Mouse (Mus musculus): ENCODE results near the gene Map3k3. TPM values are rescaled to one million over a fixed set of nuclear protein-coding genes. Genes with fewer than 3 reads are reported as not detected.
A peak's percentile ranks its signal among the peaks of the same experiment; 100 is the strongest.
"Not testable (repeated sequence)": the region's sequence is repeated elsewhere in the genome, so short reads cannot be mapped to it uniquely, and the experiment has no call there.

The Map3k3 gene
- total RNA-seq, 2 experiments from 2014 or later = 5.7 to 9.6 TPM

DNA sequence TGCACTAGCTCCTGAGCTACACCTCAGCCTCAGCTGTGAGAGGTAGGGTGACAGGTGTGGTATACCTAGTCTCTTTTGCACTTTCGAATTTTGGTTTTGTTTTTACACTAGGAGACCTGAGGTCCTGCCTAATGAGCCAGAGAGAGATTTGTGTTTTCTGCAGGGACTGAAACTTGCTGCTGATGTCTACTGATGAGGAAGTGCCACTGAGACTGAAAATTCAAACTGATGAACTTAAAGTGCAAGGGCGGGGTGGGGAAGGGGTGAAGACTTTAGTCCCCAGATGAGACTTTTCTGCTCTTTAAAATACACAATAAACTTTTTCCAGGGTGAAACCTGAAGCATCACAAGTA lies 96.0 kb downstream of the Map3k3 start:
- ATAC-seq (replicated peaks; ENCODE audit: low FRiP score, poor library complexity, severe bottlenecking) = no peak

DNA sequence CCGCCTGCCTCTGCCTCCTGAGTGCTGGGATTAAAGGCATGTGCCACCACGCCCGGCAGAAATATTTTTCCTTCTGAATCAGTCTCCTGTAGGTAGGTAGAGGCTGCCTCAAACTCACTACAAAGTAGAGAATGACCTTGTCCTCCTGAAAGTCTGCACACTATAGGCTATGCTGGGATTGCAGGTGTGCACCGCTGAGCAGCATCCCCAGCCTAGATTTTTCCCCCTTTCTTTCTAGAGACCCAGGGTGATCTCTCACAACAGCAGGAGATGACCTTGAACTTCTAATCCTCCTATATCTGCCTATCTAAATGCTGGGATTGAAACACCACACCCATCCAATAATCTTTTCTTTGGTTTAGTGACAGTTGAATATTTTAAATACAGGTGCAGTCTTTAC lies 102.9 kb downstream of the Map3k3 start:
- no peak for ATAC-seq (replicated peaks; ENCODE audit: low FRiP score, poor library complexity, severe bottlenecking)

DNA sequence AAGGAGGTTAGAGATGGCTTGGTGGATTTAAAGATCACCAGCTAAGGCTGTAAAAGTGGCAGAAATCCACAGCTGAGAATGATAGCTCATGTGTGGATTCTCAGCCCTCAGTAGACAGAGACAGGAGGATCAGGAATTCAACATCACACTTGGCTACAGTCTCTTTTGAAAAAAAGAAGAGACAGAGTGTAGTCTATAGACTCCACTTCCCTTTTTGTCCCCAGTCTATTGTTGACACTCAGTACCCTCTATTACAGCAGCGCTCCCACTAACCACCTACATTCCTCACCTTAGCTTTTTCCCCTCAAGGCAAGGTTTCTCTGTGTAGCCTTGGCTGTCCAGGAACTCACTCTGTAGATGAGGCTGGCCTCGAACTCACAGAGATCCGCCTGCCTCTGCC lies 107.3 kb downstream of the Map3k3 start:
- no peak for ATAC-seq (replicated peaks; ENCODE audit: low FRiP score, poor library complexity, severe bottlenecking)

DNA sequence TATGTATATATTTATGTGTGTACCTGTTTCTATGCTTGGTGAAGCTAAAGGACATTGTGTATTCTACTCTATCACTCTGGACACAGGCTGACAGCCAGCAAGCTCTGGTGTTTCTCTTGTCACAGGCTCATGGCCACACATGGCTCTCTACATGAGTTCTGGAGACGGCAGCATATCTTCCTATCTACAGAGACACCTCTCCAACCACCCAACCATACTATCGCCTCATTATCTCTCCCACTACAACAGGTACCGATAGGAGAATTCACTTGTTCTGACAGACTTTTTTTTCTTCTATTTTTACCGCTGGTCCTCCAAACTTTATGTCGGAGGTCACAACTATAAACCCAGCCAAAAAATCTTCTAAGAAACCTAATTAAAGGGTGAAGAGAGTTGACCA lies 107.8 kb downstream of the Map3k3 start:
- ATAC-seq (replicated peaks; ENCODE audit: low FRiP score, poor library complexity, severe bottlenecking) = no peak

DNA sequence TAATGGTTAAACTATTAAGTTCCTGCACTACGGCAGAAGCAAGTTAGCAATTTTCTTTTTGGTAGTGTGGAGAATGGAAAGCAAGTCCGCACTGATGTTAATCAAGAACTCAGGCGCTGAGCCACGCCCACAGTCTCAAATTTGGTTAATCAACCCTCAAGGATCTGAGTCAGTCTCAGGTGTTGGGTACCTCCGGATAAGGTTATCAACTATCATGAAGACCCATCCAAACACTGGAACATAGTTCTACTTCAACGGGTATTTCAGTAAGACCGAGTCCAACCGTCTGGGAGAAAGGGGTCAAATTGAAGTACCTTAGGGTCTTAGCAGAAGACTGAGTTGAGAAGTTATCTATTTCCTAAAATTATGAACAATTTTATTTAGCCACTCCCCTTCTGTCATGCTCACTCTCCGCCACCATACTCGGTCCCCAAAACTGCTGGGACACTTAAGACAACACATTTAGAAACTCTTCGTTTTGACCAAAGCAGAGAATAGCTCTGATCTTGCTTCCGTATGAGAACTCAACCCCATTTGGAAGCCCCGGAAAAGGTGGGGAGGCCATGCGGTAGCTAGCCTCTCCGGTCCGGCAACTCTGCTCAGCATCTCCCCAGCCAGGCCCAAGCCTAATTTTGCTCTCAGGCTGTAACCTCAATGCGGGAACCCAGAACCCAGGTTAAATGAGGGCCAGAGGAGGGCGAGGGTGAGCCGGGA lies 108.4 kb downstream of the Map3k3 start:
- ATAC-seq (replicated peaks; ENCODE audit: low FRiP score, poor library complexity, severe bottlenecking) = peak; percentile 60

DNA sequence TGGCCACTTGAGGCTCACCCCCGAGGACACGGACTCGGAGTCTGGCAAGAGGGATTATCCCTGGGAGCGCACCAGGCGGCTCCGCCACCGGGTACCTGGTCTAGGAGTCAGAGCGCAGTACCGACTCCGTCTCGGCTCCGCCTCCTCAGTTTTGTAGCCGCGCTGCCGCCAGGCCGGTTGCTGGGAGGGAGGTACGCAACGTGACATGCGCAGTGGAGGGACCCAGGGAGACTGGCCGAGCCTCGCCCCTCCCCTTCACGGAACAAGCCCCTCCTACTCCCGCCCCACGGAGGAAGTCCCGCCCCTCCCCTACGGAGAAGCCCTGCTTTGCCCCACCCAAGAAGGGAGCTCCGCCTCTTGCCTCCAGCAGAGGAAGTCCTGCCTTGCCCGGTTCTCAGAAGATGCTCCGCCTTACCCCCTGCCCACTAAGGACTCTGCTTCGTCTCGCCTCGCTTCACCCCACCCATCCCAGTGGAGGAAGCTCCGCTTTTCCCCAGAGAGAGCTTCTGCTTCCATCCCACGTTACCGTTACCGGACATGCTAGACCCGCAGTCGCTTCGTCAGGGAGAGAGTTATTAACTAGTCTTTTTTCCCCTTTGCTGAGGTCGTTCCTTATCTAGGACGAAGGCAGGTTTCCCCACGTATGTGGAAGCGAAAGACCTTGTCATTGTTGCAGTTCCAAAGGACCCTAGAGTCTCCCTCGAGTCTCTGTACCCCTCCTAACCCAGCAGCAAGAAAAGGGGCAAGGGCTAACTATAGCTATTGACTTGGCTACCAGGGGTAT lies 109.2 kb downstream of the Map3k3 start:
- ATAC-seq (replicated peaks; ENCODE audit: low FRiP score, poor library complexity, severe bottlenecking) = peak; percentile 92

DNA sequence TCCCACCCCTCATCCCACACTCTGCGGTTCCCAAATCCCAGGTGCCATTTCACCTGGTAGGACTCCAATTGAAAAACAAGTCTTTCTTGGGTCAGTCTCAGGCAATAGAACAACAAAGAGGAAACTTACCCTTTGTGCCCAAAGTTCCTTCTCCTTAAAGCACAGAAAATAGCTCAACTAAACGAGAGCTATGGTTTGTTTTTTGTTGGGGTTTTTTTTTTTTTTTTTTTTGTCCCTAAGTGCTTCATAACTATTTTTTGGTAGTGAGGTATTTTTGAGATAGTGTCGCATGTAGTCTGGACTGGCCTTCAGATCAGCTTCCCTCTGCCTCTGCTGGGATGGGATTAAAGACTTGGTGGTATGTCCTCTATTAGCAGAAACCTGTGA lies 109.7 kb downstream of the Map3k3 start:
- ATAC-seq (replicated peaks; ENCODE audit: low FRiP score, poor library complexity, severe bottlenecking) = no peak

DNA sequence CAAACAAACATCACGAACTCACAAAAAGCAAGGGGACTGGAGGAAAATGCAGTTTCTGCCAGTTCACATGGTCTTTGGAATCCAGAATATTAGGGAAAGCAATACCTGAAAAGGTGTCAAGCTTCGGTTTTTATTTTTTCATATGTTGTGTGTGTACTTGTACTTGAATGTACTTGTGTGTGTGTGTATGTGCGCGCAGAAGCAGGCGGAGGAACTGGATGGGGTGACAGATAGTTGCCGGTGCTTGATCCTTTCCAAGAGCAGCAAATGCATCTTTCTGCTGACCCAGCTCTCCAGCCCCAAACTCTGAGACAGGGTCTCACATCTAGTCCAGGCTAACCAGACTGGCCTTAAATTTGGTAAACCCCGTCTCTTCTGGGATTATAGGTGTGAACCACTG lies 110.5 kb downstream of the Map3k3 start:
- ATAC-seq (replicated peaks; ENCODE audit: low FRiP score, poor library complexity, severe bottlenecking) = no peak

DNA sequence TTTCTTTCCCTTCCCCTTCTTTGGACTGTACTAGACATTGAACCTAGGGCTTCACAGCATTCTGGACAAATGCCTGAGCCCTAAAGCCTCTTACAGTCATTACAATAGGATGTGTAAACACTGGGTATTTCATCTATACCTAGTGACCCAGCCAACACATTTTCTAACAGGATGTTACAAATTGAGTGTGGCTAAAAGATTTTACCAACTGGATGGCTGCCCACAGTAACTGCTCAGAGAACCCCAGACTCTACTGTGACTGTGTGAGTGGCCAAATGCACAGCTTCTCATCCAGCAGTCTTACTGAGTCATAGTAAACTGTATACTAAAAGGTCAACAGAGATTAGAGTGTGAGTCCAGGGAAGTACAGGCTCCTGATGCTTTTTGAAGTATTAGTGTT lies 110.9 kb downstream of the Map3k3 start:
- no peak for ATAC-seq (replicated peaks; ENCODE audit: low FRiP score, poor library complexity, severe bottlenecking)

DNA sequence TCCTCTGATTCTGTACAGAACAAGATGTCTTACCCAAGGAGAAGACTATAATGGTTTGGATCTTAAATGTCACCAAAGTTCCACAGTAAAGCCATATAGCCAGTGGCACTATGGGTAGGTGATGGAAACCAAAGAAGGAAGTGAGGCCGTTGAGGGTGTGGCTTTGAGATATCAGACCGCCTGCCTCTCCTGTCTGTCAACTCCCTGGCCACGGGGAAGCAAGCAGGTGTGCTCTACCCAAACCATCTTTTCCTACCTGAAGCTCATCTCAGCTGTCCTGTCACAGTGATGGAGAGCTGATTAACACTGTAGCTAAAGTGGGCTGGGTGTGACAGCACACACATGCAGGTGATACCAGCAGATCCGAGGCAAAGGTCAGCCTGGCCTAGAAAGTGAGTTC lies 113.9 kb downstream of the Map3k3 start:
- no peak for ATAC-seq (replicated peaks; ENCODE audit: low FRiP score, poor library complexity, severe bottlenecking)

DNA sequence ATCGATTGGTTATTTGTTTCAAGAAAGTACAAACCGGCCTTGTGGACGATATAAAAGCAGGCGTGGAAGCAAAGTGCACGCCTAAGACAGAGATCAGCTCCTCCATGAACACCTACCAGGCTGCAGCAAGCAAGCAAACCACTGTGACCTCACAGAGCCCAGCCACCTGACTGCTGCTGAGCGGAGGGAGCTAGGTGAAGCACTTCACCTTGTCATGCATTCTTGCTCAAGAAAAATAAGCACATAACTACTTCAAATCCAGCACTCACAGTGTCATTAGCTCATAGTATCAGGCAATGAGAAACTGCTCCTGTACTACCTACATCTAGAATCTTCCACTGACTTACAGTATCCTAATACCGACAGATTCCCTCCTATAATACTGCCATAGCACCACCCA lies 115.6 kb downstream of the Map3k3 start:
- not testable (repeated sequence) for ATAC-seq (replicated peaks; ENCODE audit: low FRiP score, poor library complexity, severe bottlenecking)

DNA sequence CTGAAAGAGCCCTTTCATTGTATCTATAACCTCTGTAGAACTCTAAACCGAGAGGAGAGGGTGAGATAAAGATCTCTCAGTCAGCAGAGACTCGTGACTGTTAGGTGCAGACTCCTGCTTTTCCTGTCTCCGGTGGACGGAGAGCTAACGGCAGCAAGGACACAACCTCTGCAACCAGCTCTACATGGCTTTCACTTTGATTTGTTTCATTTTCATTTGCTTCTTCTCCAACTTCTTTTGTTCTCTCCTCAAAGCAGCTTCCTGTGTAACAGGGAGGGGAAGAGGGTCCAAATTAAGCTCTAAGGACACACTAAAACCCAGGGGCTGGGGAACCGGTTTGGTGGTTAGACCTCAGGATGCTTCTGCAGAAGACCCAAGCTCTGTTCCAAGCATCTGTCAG lies 116.3 kb downstream of the Map3k3 start:
- ATAC-seq (replicated peaks; ENCODE audit: low FRiP score, poor library complexity, severe bottlenecking) = no peak

DNA sequence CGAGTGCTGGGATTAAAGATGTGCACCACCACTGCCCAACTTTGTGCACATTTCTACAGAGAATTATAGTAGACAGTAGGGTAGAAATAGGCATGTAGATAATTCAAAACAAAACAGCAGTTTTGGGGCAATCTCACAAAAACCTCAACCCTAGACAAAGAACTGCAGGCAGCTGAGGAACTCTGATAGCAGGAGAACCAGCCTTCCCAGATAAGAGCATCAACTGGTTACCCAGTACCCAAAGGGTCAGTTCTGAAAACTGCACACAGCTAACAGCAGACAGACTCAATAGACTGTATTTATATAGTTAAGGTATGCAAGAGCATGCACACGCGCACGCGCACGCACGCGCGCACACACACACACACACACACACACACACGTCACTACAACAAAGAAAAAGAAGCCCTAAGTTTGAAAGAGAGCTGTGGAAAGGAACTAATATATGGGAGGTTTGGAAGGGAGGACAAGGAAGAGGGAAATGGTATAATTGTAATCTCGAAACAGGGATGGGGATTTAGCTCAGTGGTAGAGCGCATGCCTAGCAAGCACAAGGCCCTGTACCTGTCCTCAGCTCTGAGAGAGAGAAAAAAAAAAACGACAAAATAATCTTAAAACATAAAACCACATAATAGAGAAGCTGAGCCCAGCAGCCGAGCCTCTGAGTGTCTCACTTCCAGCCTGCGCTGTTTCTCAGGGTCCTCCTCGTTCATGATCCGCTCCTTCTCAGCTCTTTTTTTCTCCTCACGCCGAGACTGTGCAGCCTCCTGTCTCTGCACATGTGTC lies 117.1 kb downstream of the Map3k3 start:
- no peak for ATAC-seq (replicated peaks; ENCODE audit: low FRiP score, poor library complexity, severe bottlenecking)

DNA sequence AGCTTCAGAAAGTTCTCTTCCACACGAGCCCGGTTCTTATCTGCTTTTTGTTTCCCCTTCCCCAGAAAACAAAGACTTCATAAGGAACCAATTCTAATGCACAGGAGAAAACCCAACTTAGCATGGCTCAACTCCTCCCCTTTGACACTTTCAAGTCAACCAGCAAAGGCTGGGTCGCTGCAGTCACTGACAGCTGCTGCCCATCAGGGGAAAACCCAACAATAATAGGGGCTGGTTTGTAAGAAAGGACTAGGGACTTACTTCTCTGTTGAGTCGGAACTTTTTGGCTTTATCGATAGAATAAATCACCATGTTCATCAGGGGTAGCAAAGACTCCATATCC lies 117.7 kb downstream of the Map3k3 start, which contains the start of gene Strada:
Gene Strada, minus strand, starts transcription at position 46 of the 343 bp plus-strand sequence.
- no peak for ATAC-seq (replicated peaks; ENCODE audit: low FRiP score, poor library complexity, severe bottlenecking)

Other genes starting within 250 kb of the Map3k3 start
- 3.4 TPM in 1 of 2 replicates, not detected in the other for gene Cyb561, start 131.3 kb upstream of the Map3k3 start, total RNA-seq (2015; ENCODE audit: low replicate concordance)
- gene Cyb561, start 131.3 kb upstream of the Map3k3 start, total RNA-seq (2017; ENCODE audit: low replicate concordance) = 1.5 TPM in 1 of 2 replicates, not detected in the other
- gene Ace, start 116.7 kb upstream of the Map3k3 start, total RNA-seq (2015; ENCODE audit: low replicate concordance) = 1.8 and 2.1 TPM in 2 replicates
- gene Ace, start 116.7 kb upstream of the Map3k3 start, total RNA-seq (2017; ENCODE audit: low replicate concordance) = 1.1 and 1.2 TPM in 2 replicates
- not detected in 2 replicates for gene Ace3, start 89.9 kb upstream of the Map3k3 start, total RNA-seq (2015; ENCODE audit: low replicate concordance)
- not detected in 2 replicates for gene Ace3, start 89.9 kb upstream of the Map3k3 start, total RNA-seq (2017; ENCODE audit: low replicate concordance)
- not detected in 2 replicates for gene Kcnh6, start 76.5 kb upstream of the Map3k3 start, total RNA-seq (2015; ENCODE audit: low replicate concordance)
- not detected in 2 replicates for gene Kcnh6, start 76.5 kb upstream of the Map3k3 start, total RNA-seq (2017; ENCODE audit: low replicate concordance)
- 25.2 and 28.1 TPM in 2 replicates for gene Dcaf7, start 47.7 kb upstream of the Map3k3 start, total RNA-seq (2015; ENCODE audit: low replicate concordance)
- gene Dcaf7, start 47.7 kb upstream of the Map3k3 start, total RNA-seq (2017; ENCODE audit: low replicate concordance) = 26.9 and 36.5 TPM in 2 replicates
- gene Taco1, start 18.6 kb upstream of the Map3k3 start, total RNA-seq (2015; ENCODE audit: low replicate concordance) = 5.9 TPM in 1 of 2 replicates, not detected in the other
- gene Taco1, start 18.6 kb upstream of the Map3k3 start, total RNA-seq (2017; ENCODE audit: low replicate concordance) = 4.1 and 6.8 TPM in 2 replicates
- not detected in 2 replicates for gene Gm10840, start 76.2 kb downstream of the Map3k3 start, total RNA-seq (2015; ENCODE audit: low replicate concordance)
- not detected in 2 replicates for gene Gm10840, start 76.2 kb downstream of the Map3k3 start, total RNA-seq (2017; ENCODE audit: low replicate concordance)
- gene Limd2, start 76.2 kb downstream of the Map3k3 start, total RNA-seq (2015; ENCODE audit: low replicate concordance) = 35.7 and 49.0 TPM in 2 replicates
- 4.8 and 8.7 TPM in 2 replicates for gene Limd2, start 76.2 kb downstream of the Map3k3 start, total RNA-seq (2017; ENCODE audit: low replicate concordance)
- gene Strada, start 117.6 kb downstream of the Map3k3 start, total RNA-seq (2015; ENCODE audit: low replicate concordance) = 14.1 and 16.3 TPM in 2 replicates
- 6.4 and 12.3 TPM in 2 replicates for gene Strada, start 117.6 kb downstream of the Map3k3 start, total RNA-seq (2017; ENCODE audit: low replicate concordance)
- gene Ccdc47, start 131.7 kb downstream of the Map3k3 start, total RNA-seq (2015; ENCODE audit: low replicate concordance) = 24.1 and 54.9 TPM in 2 replicates
- 122 and 130 TPM in 2 replicates for gene Ccdc47, start 131.7 kb downstream of the Map3k3 start, total RNA-seq (2017; ENCODE audit: low replicate concordance)
- gene Ddx42, start 132.3 kb downstream of the Map3k3 start, total RNA-seq (2015; ENCODE audit: low replicate concordance) = 28.9 and 47.6 TPM in 2 replicates
- 60.4 and 91.1 TPM in 2 replicates for gene Ddx42, start 132.3 kb downstream of the Map3k3 start, total RNA-seq (2017; ENCODE audit: low replicate concordance)
- gene Ftsj3, start 171.5 kb downstream of the Map3k3 start, total RNA-seq (2015; ENCODE audit: low replicate concordance) = 6.5 and 13.8 TPM in 2 replicates
- 19.1 and 20.7 TPM in 2 replicates for gene Ftsj3, start 171.5 kb downstream of the Map3k3 start, total RNA-seq (2017; ENCODE audit: low replicate concordance)
- 41.5 and 42.5 TPM in 2 replicates for gene Psmc5, start 171.5 kb downstream of the Map3k3 start, total RNA-seq (2015; ENCODE audit: low replicate concordance)
- gene Psmc5, start 171.5 kb downstream of the Map3k3 start, total RNA-seq (2017; ENCODE audit: low replicate concordance) = 33.4 and 66.2 TPM in 2 replicates
- gene Smarcd2, start 188.4 kb downstream of the Map3k3 start, total RNA-seq (2015; ENCODE audit: low replicate concordance) = 36.0 and 49.0 TPM in 2 replicates
- 119 and 162 TPM in 2 replicates for gene Smarcd2, start 188.4 kb downstream of the Map3k3 start, total RNA-seq (2017; ENCODE audit: low replicate concordance)
- gene Tcam1, start 192.1 kb downstream of the Map3k3 start, total RNA-seq (2015; ENCODE audit: low replicate concordance) = not detected in 2 replicates
- not detected in 2 replicates for gene Tcam1, start 192.1 kb downstream of the Map3k3 start, total RNA-seq (2017; ENCODE audit: low replicate concordance)
- gene Gh, start 217.3 kb downstream of the Map3k3 start, total RNA-seq (2015; ENCODE audit: low replicate concordance) = not detected in 2 replicates
- gene Gh, start 217.3 kb downstream of the Map3k3 start, total RNA-seq (2017; ENCODE audit: low replicate concordance) = 2.7 TPM in 1 of 2 replicates, not detected in the other
- gene Cd79b, start 230.1 kb downstream of the Map3k3 start, total RNA-seq (2015; ENCODE audit: low replicate concordance) = 110 and 129 TPM in 2 replicates
- 29.3 and 46.0 TPM in 2 replicates for gene Cd79b, start 230.1 kb downstream of the Map3k3 start, total RNA-seq (2017; ENCODE audit: low replicate concordance)

Measured in erythroid progenitor cell, adult 5-6 weeks (primary cell).